Mouse (Mus musculus) stomach, embryonic 16.5 days (tissue): Measurements from ENCODE around the gene Smarcad1. TPM values are rescaled to one million over a fixed set of nuclear protein-coding genes. Genes with fewer than 3 reads are reported as not detected.
A peak's percentile ranks its signal among the peaks of the same experiment; 100 is the strongest.

ENCODE experiments used
- ATAC-seq: fragments of 200-750 bp; cut with Nextera tagmentation; 2 replicates; pipeline ENCODE4 v1.8.0; 2017; ENCODE audit warnings: moderate number of reproducible peaks, moderate TSS enrichment; ENCODE audit not compliant: insufficient read depth, low FRiP score
- H3K27ac ChIP-seq: fragments of 300-500 bp; sonication (generic); 2 replicates; pipeline ENCODE4 v1.5.1; 2014; ENCODE audit warnings: low read length
- H3K27me3 ChIP-seq: fragments of 300-500 bp; sonication (generic); 2 replicates; pipeline ENCODE4 v1.6.1; 2014; ENCODE audit warnings: low read length, control low read depth, mixed read lengths; ENCODE audit not compliant: control insufficient read depth, insufficient read depth
- H3K36me3 ChIP-seq: fragments of 300-500 bp; sonication (generic); 2 replicates; pipeline ENCODE4 v1.6.1; 2014; ENCODE audit warnings: low read length; ENCODE audit not compliant: control insufficient read depth, insufficient read depth
- H3K4me1 ChIP-seq: fragments of 300-500 bp; sonication (generic); 2 replicates; pipeline ENCODE4 v1.6.1; 2014; ENCODE audit warnings: low read length, control low read depth, mixed read lengths; ENCODE audit not compliant: control insufficient read depth, insufficient read depth
- H3K4me2 ChIP-seq: fragments of 300-500 bp; sonication (generic); 2 replicates; pipeline ENCODE4 v1.6.1; 2014; ENCODE audit warnings: low read depth, low read length, mixed read lengths
- H3K4me3 ChIP-seq: fragments of 300-500 bp; sonication (generic); replicated peaks from 2 replicates; pipeline ENCODE4 v1.5.1; 2014; ENCODE audit warnings: mild to moderate bottlenecking, low read length
- H3K9ac ChIP-seq: fragments of 300-500 bp; sonication (generic); 2 replicates; pipeline ENCODE4 v1.6.1; 2014; ENCODE audit warnings: low read length
- H3K9me3 ChIP-seq: fragments of 300-500 bp; sonication (generic); replicated peaks from 2 replicates; pipeline ENCODE4 v1.6.1; 2016; ENCODE audit warnings: low read length, control low read depth; ENCODE audit not compliant: control insufficient read depth
- WGBS: fragments of 180-500 bp; shearing (Covaris S2); extraction: QIAGEN DNeasy Blood & Tissue Kit; methylation state at CpG from one replicate; pipeline ENCODE4 v1.1.7; 2014; 5-methylcytosine and 5-hydroxymethylcytosine counted together
- polyA plus RNA-seq: library from polyadenylated mRNA; unstranded; fragments of >200 nt; fragmentation: Nextera tagmentation; extraction: Ambion mirVana; gene quantifications from 2 replicates; pipeline ENCODE4 v1.2.1, GENCODE M21; 2015

Smarcad1 gene
- polyA plus RNA-seq, 1 experiment from 2014 or later = 44.6 TPM

- 28% methylated on average over 2 of the region's 2 CpGs for WGBS
Observed at GRCm38 (mm10) chr6:65137802-65138201, 95.4 kb downstream of the Smarcad1 start.

GRCm38 (mm10) chr6:65138243-65138642, 95.9 kb downstream of the Smarcad1 start:
- H3K4me1 ChIP-seq = peaks cover 6% of the 10 kb centered on the region; the same call in 1 of the 2 replicates
- no peak overlapping the region for H3K4me3 ChIP-seq
- no peak overlapping the region for H3K9ac ChIP-seq
- H3K36me3 ChIP-seq = no peaks in the 10 kb centered on the region
- H3K4me2 ChIP-seq = no peak overlapping the region
- H3K27ac ChIP-seq = no peak overlapping the region
- WGBS = 61% methylated on average over 1 of the region's 1 CpGs
- H3K27me3 ChIP-seq = no peaks in the 10 kb centered on the region
- no peaks in the 10 kb centered on the region for H3K9me3 ChIP-seq
- ATAC-seq = no peak

More at GRCm38 (mm10) chr6:65137802-65138201, 95.4 kb downstream of the Smarcad1 start:
- Histone ChIP-seq H3K4me3 (no peak overlapping the region), H3K4me1 (peaks cover 6% of the 10 kb centered on the region; the same call in 1 of the 2 replicates), H3K36me3 (no peaks in the 10 kb centered on the region), H3K9me3 (no peaks in the 10 kb centered on the region), H3K27ac (no peak overlapping the region), H3K4me2 (no peak overlapping the region), H3K9ac (no peak overlapping the region), H3K27me3 (no peaks in the 10 kb centered on the region)
- ATAC-seq = no peak

- ATAC-seq = no peak
- H3K4me1 ChIP-seq = peaks cover 6% of the 10 kb centered on the region; the same call in 1 of the 2 replicates
- no peaks in the 10 kb centered on the region for H3K36me3 ChIP-seq
- no peaks in the 10 kb centered on the region for H3K27me3 ChIP-seq
- no peak overlapping the region for H3K9ac ChIP-seq
- no peak overlapping the region for H3K4me2 ChIP-seq
- no peak overlapping the region for H3K4me3 ChIP-seq
- no peak overlapping the region for H3K27ac ChIP-seq
- H3K9me3 ChIP-seq = no peaks in the 10 kb centered on the region
- WGBS = 72% methylated on average over 5 of the region's 5 CpGs
Observed at GRCm38 (mm10) chr6:65140082-65140749, 97.8 kb downstream of the Smarcad1 start.

- Histone ChIP-seq H3K27ac (no peak overlapping the region), H3K27me3 (no peaks in the 10 kb centered on the region), H3K9ac (no peak overlapping the region), H3K36me3 (no peaks in the 10 kb centered on the region), H3K4me3 (no peak overlapping the region), H3K4me1 (peaks cover 6% of the 10 kb centered on the region; the same call in 1 of the 2 replicates), H3K9me3 (no peaks in the 10 kb centered on the region), H3K4me2 (no peak overlapping the region)
- no peak for ATAC-seq
- 55% methylated on average over 6 of the region's 6 CpGs for WGBS
Observed at GRCm38 (mm10) chr6:65140750-65141243, 98.4 kb downstream of the Smarcad1 start.

- Histone ChIP-seq H3K36me3 (no peaks in the 10 kb centered on the region), H3K27ac (no peak overlapping the region), H3K9ac (no peak overlapping the region), H3K27me3 (no peaks in the 10 kb centered on the region), H3K4me1 (peaks cover 6% of the 10 kb centered on the region; the same call in 1 of the 2 replicates), H3K9me3 (no peaks in the 10 kb centered on the region), H3K4me2 (no peak overlapping the region), H3K4me3 (no peak overlapping the region)
- no peak for ATAC-seq
- WGBS = 85% methylated on average over 1 of the region's 1 CpGs
Observed at GRCm38 (mm10) chr6:65142316-65142715, 99.9 kb downstream of the Smarcad1 start.

- Histone ChIP-seq H3K4me2 (peak within 1 kb of the TSS; percentile 14; the same call in 1 of the 2 replicates), H3K9ac (no peak within 1 kb of the TSS), H3K27me3 (no peaks in the 10 kb centered on the region), H3K4me1 (peaks cover 4% of the 10 kb centered on the region; the same call in 1 of the 2 replicates), H3K9me3 (no peaks in the 10 kb centered on the region), H3K36me3 (no peaks in the 10 kb centered on the region), H3K27ac (0 out of 2 replicates have a peak within 1 kb of the TSS, but pooled peaks have one; percentile 31), H3K4me3 (no peak within 1 kb of the TSS)
- 0 out of 2 replicates have a peak, but pooled peaks have one; percentile 40 for ATAC-seq
- 27% methylated on average over 16 of the region's 16 CpGs for WGBS
Observed at GRCm38 (mm10) chr6:65144621-65145205, 102.3 kb downstream of the Smarcad1 start, which contains the start of gene Hpgds. Gene Hpgds, minus strand, starts transcription at chr6:65144908.

- Histone ChIP-seq H3K27ac (no peak overlapping the region), H3K9me3 (no peaks in the 10 kb centered on the region), H3K4me3 (no peak overlapping the region), H3K9ac (no peak overlapping the region), H3K27me3 (no peaks in the 10 kb centered on the region), H3K4me2 (no peak overlapping the region), H3K36me3 (no peaks in the 10 kb centered on the region), H3K4me1 (peaks cover 3% of the 10 kb centered on the region; the same call in 1 of the 2 replicates)
- 82% methylated on average over 4 of the region's 4 CpGs for WGBS
- ATAC-seq = no peak
Observed at GRCm38 (mm10) chr6:65146363-65146762, 104.0 kb downstream of the Smarcad1 start.

- Histone ChIP-seq H3K27ac (no peak overlapping the region), H3K4me3 (peak overlapping the region; percentile 22), H3K27me3 (no peaks in the 10 kb centered on the region), H3K9ac (peak overlapping the region; percentile 54; the same call in 1 of the 2 replicates), H3K4me1 (peaks cover 3% of the 10 kb centered on the region; the same call in 1 of the 2 replicates), H3K36me3 (no peaks in the 10 kb centered on the region), H3K9me3 (no peaks in the 10 kb centered on the region), H3K4me2 (peak overlapping the region; percentile 46)
- 9% methylated on average over 22 of the region's 22 CpGs for WGBS
- 0 out of 2 replicates have a peak, but pooled peaks have one; percentile 29 for ATAC-seq
Observed at GRCm38 (mm10) chr6:65150703-65151102, 108.3 kb downstream of the Smarcad1 start.

- no peaks in the 10 kb centered on the region for H3K9me3 ChIP-seq
- no peak overlapping the region for H3K9ac ChIP-seq
- no peak overlapping the region for H3K27ac ChIP-seq
- 73% methylated on average over 3 of the region's 3 CpGs for WGBS
- H3K27me3 ChIP-seq = no peaks in the 10 kb centered on the region
- H3K4me1 ChIP-seq = peaks cover 3% of the 10 kb centered on the region; the same call in 1 of the 2 replicates
- no peak overlapping the region for H3K4me3 ChIP-seq
- no peak for ATAC-seq
- no peak overlapping the region for H3K4me2 ChIP-seq
- no peaks in the 10 kb centered on the region for H3K36me3 ChIP-seq
Observed at GRCm38 (mm10) chr6:65153570-65153969, 111.2 kb downstream of the Smarcad1 start.
